Mouse (Mus musculus) G1E (cell line): ENCODE data around the gene Hnrnpul2.

Source experiments
- CTCF ChIP-seq: IDR thresholded peaks from 2 replicates; pipeline ENCODE4 v1.5.1; 2012; ENCODE audit warnings: low read depth, low read length, inconsistent platforms, mixed read lengths
- GATA1 ChIP-seq: IDR thresholded peaks from 2 replicates; pipeline ENCODE4 v1.6.1; 2012; ENCODE audit warnings: borderline replicate concordance, low read length, inconsistent platforms, mixed read lengths
- TAL1 ChIP-seq: conservative IDR thresholded peaks from 2 replicates; pipeline ENCODE4 v1.6.1; 2012; ENCODE audit warnings: low read depth, low read length, inconsistent platforms, mixed read lengths

- TF ChIP-seq CTCF (no peak), GATA1 (no peak), TAL1 (no peak)
Measured at GRCm38 (mm10) chr19:8875031-8875430, 55.2 kb downstream of the Hnrnpul2 start.
